Mouse (Mus musculus): Measurements from ENCODE around the gene Tiam1. TPM values are rescaled to one million over a fixed set of nuclear protein-coding genes. Genes with fewer than 3 reads are reported as not detected.

The Tiam1 gene
- total RNA-seq, 1 experiment from 2014 or later: 28.6 TPM

GRCm38 (mm10) chr16:89747864-89748263 lies 395.7 kb downstream of the Tiam1 start:
- no peak for ATAC-seq (replicated peaks; ENCODE audit: insufficient number of reproducible peaks, low FRiP score, low TSS enrichment, poor library complexity, severe bottlenecking)

- ATAC-seq (replicated peaks; ENCODE audit: insufficient number of reproducible peaks, low FRiP score, low TSS enrichment, poor library complexity, severe bottlenecking): no peak
Measured at GRCm38 (mm10) chr16:89739559-89739958, 404.0 kb downstream of the Tiam1 start.

- no peak for ATAC-seq (replicated peaks; ENCODE audit: insufficient number of reproducible peaks, low FRiP score, low TSS enrichment, poor library complexity, severe bottlenecking)
Measured at GRCm38 (mm10) chr16:89738963-89739362, 404.6 kb downstream of the Tiam1 start.

Other genes with a start within 250 kb of the Tiam1 start
- gene Sod1, start 77.0 kb upstream of the Tiam1 start, total RNA-seq (2017): 453 to 604 TPM (median 584 TPM) in 3 replicates
- gene Scaf4, start 140.7 kb upstream of the Tiam1 start, total RNA-seq (2017): 18.7 to 69.1 TPM (median 39.3 TPM) in 3 replicates
- gene Hunk, start 242.2 kb upstream of the Tiam1 start, total RNA-seq (2017): not detected in 3 replicates